Mouse (Mus musculus): ENCODE results near the gene Cdk5rap2. TPM values are rescaled to one million over a fixed set of nuclear protein-coding genes. Genes with fewer than 3 reads are reported as not detected.

Gene Cdk5rap2
- polyA plus RNA-seq, 1 experiment from 2014 or later, result 20.2 TPM

GRCm38 (mm10) chr4:70377359-70377758 lies 32.9 kb downstream of the Cdk5rap2 start:
- H3K9ac ChIP-seq (ENCODE audit: low read depth, low read length), result no peak overlapping the region
- no peaks in the 10 kb centered on the region for H3K9me3 ChIP-seq (ENCODE audit: control insufficient read depth, low read length)
- no peak overlapping the region for H3K27ac ChIP-seq (ENCODE audit: low read depth, low read length)
- no peaks in the 10 kb centered on the region for H3K36me3 ChIP-seq (ENCODE audit: control insufficient read depth, insufficient read depth, low read length)
- H3K4me1 ChIP-seq (replicated peaks; ENCODE audit: control insufficient read depth, insufficient read depth, low read length), result no peaks in the 10 kb centered on the region
- H3K4me3 ChIP-seq (ENCODE audit: low read depth, low read length), result no peak overlapping the region
- DNase-seq (ENCODE audit: low spot score) (no peak), ATAC-seq (ENCODE audit: low FRiP score) (no peak)
- 77% methylated on average over 4 of the region's 4 CpGs for WGBS
- no peaks in the 10 kb centered on the region for H3K27me3 ChIP-seq (ENCODE audit: control insufficient read depth, insufficient read depth, low read length)
- no peak overlapping the region for H3K4me2 ChIP-seq (replicated peaks; ENCODE audit: low read depth, low read length)

GRCm38 (mm10) chr4:70365061-70365858 lies 45.0 kb downstream of the Cdk5rap2 start:
- no peaks in the 10 kb centered on the region for H3K27me3 ChIP-seq (ENCODE audit: control insufficient read depth, insufficient read depth, low read length)
- DNase-seq (ENCODE audit: low spot score) (no peak), ATAC-seq (ENCODE audit: low FRiP score) (peak; percentile 90)
- WGBS, result 64% methylated on average over 11 of the region's 11 CpGs
- H3K4me2 ChIP-seq (replicated peaks; ENCODE audit: low read depth, low read length), result no peak overlapping the region
- no peaks in the 10 kb centered on the region for H3K9me3 ChIP-seq (ENCODE audit: control insufficient read depth, low read length)
- no peak overlapping the region for H3K4me3 ChIP-seq (ENCODE audit: low read depth, low read length)
- H3K36me3 ChIP-seq (ENCODE audit: control insufficient read depth, insufficient read depth, low read length), result no peaks in the 10 kb centered on the region
- H3K27ac ChIP-seq (ENCODE audit: low read depth, low read length), result no peak overlapping the region; the same call in 1 of the 2 replicates
- H3K4me1 ChIP-seq (replicated peaks; ENCODE audit: control insufficient read depth, insufficient read depth, low read length), result no peaks in the 10 kb centered on the region
- H3K9ac ChIP-seq (ENCODE audit: low read depth, low read length), result no peak overlapping the region

- Histone ChIP-seq H3K4me2 (replicated peaks; ENCODE audit: low read depth, low read length) (no peak overlapping the region), H3K9ac (ENCODE audit: low read depth, low read length) (no peak overlapping the region), H3K4me3 (ENCODE audit: low read depth, low read length) (no peak overlapping the region), H3K9me3 (ENCODE audit: control insufficient read depth, low read length) (no peaks in the 10 kb centered on the region), H3K27ac (ENCODE audit: low read depth, low read length) (no peak overlapping the region), H3K27me3 (ENCODE audit: control insufficient read depth, insufficient read depth, low read length) (no peaks in the 10 kb centered on the region), H3K4me1 (replicated peaks; ENCODE audit: control insufficient read depth, insufficient read depth, low read length) (no peaks in the 10 kb centered on the region), H3K36me3 (ENCODE audit: control insufficient read depth, insufficient read depth, low read length) (no peaks in the 10 kb centered on the region)
- 62% methylated on average over 4 of the region's 4 CpGs for WGBS
- ATAC-seq (ENCODE audit: low FRiP score) (no peak), DNase-seq (ENCODE audit: low spot score) (no peak)
Measured at GRCm38 (mm10) chr4:70361366-70361765, 48.9 kb downstream of the Cdk5rap2 start.

GRCm38 (mm10) chr4:70355659-70356350 lies 54.4 kb downstream of the Cdk5rap2 start:
- no peaks in the 10 kb centered on the region for H3K9me3 ChIP-seq (ENCODE audit: control insufficient read depth, low read length)
- WGBS, result 78% methylated on average over 9 of the region's 9 CpGs

GRCm38 (mm10) chr4:70354448-70354847 lies 55.8 kb downstream of the Cdk5rap2 start:
- DNase-seq (ENCODE audit: low spot score) (no peak), ATAC-seq (ENCODE audit: low FRiP score) (no peak)
- H3K36me3 ChIP-seq (ENCODE audit: control insufficient read depth, insufficient read depth, low read length), result 0 out of 2 replicates have a peak, but pooled peaks cover 4% of the 10 kb centered on the region
- no peak overlapping the region for H3K4me3 ChIP-seq (ENCODE audit: low read depth, low read length)
- H3K27me3 ChIP-seq (ENCODE audit: control insufficient read depth, insufficient read depth, low read length), result no peaks in the 10 kb centered on the region
- H3K4me1 ChIP-seq (replicated peaks; ENCODE audit: control insufficient read depth, insufficient read depth, low read length), result no peaks in the 10 kb centered on the region
- H3K9me3 ChIP-seq (ENCODE audit: control insufficient read depth, low read length), result no peaks in the 10 kb centered on the region
- H3K4me2 ChIP-seq (replicated peaks; ENCODE audit: low read depth, low read length), result no peak overlapping the region
- no peak overlapping the region for H3K9ac ChIP-seq (ENCODE audit: low read depth, low read length)
- H3K27ac ChIP-seq (ENCODE audit: low read depth, low read length), result no peak overlapping the region
- WGBS, result 79% methylated on average over 14 of the region's 14 CpGs

More at GRCm38 (mm10) chr4:70355659-70356350, 54.4 kb downstream of the Cdk5rap2 start:
- H3K4me3 ChIP-seq (ENCODE audit: low read depth, low read length), result no peak overlapping the region
- H3K9ac ChIP-seq (ENCODE audit: low read depth, low read length), result no peak overlapping the region
- peak; percentile 74 for DNase-seq (ENCODE audit: low spot score)
- no peak overlapping the region for H3K4me2 ChIP-seq (replicated peaks; ENCODE audit: low read depth, low read length)
- H3K27me3 ChIP-seq (ENCODE audit: control insufficient read depth, insufficient read depth, low read length), result no peaks in the 10 kb centered on the region
- H3K4me1 ChIP-seq (replicated peaks; ENCODE audit: control insufficient read depth, insufficient read depth, low read length), result no peaks in the 10 kb centered on the region
- H3K27ac ChIP-seq (ENCODE audit: low read depth, low read length), result no peak overlapping the region
- peak; percentile 74; the same call in 1 of the 2 replicates for ATAC-seq (ENCODE audit: low FRiP score)
- 0 out of 2 replicates have a peak, but pooled peaks cover 4% of the 10 kb centered on the region for H3K36me3 ChIP-seq (ENCODE audit: control insufficient read depth, insufficient read depth, low read length)

GRCm38 (mm10) chr4:70353656-70354055 lies 56.6 kb downstream of the Cdk5rap2 start:
- H3K4me1 ChIP-seq (replicated peaks; ENCODE audit: control insufficient read depth, insufficient read depth, low read length), result no peaks in the 10 kb centered on the region
- 0 out of 2 replicates have a peak, but pooled peaks cover 4% of the 10 kb centered on the region for H3K36me3 ChIP-seq (ENCODE audit: control insufficient read depth, insufficient read depth, low read length)
- H3K27ac ChIP-seq (ENCODE audit: low read depth, low read length), result no peak overlapping the region
- no peak overlapping the region for H3K4me2 ChIP-seq (replicated peaks; ENCODE audit: low read depth, low read length)
- DNase-seq (ENCODE audit: low spot score) (no peak), ATAC-seq (ENCODE audit: low FRiP score) (no peak)
- 76% methylated on average over 3 of the region's 3 CpGs for WGBS
- no peak overlapping the region for H3K4me3 ChIP-seq (ENCODE audit: low read depth, low read length)
- H3K9ac ChIP-seq (ENCODE audit: low read depth, low read length), result no peak overlapping the region
- no peaks in the 10 kb centered on the region for H3K9me3 ChIP-seq (ENCODE audit: control insufficient read depth, low read length)
- no peaks in the 10 kb centered on the region for H3K27me3 ChIP-seq (ENCODE audit: control insufficient read depth, insufficient read depth, low read length)

- Histone ChIP-seq H3K9ac (ENCODE audit: low read depth, low read length) (no peak overlapping the region), H3K27ac (ENCODE audit: low read depth, low read length) (no peak overlapping the region), H3K4me2 (replicated peaks; ENCODE audit: low read depth, low read length) (no peak overlapping the region), H3K4me1 (replicated peaks; ENCODE audit: control insufficient read depth, insufficient read depth, low read length) (no peaks in the 10 kb centered on the region), H3K27me3 (ENCODE audit: control insufficient read depth, insufficient read depth, low read length) (no peaks in the 10 kb centered on the region), H3K9me3 (ENCODE audit: control insufficient read depth, low read length) (no peaks in the 10 kb centered on the region), H3K4me3 (ENCODE audit: low read depth, low read length) (no peak overlapping the region), H3K36me3 (ENCODE audit: control insufficient read depth, insufficient read depth, low read length) (peaks cover 3% of the 10 kb centered on the region; the same call in 1 of the 2 replicates)
- DNase-seq (ENCODE audit: low spot score) (no peak), ATAC-seq (ENCODE audit: low FRiP score) (peak; percentile 52; the same call in 1 of the 2 replicates)
- 61% methylated on average over 11 of the region's 11 CpGs for WGBS
Measured at GRCm38 (mm10) chr4:70335444-70336144, 74.6 kb downstream of the Cdk5rap2 start.

- Histone ChIP-seq H3K4me1 (replicated peaks; ENCODE audit: control insufficient read depth, insufficient read depth, low read length) (no peaks in the 10 kb centered on the region), H3K9me3 (ENCODE audit: control insufficient read depth, low read length) (no peaks in the 10 kb centered on the region), H3K27ac (ENCODE audit: low read depth, low read length) (no peak overlapping the region), H3K36me3 (ENCODE audit: control insufficient read depth, insufficient read depth, low read length) (peaks cover 3% of the 10 kb centered on the region; the same call in 1 of the 2 replicates), H3K4me3 (ENCODE audit: low read depth, low read length) (no peak overlapping the region), H3K9ac (ENCODE audit: low read depth, low read length) (no peak overlapping the region), H3K27me3 (ENCODE audit: control insufficient read depth, insufficient read depth, low read length) (no peaks in the 10 kb centered on the region), H3K4me2 (replicated peaks; ENCODE audit: low read depth, low read length) (no peak overlapping the region)
- DNase-seq (ENCODE audit: low spot score) (no peak), ATAC-seq (ENCODE audit: low FRiP score) (no peak)
- WGBS, result 80% methylated on average over 4 of the region's 4 CpGs
Measured at GRCm38 (mm10) chr4:70334995-70335394, 75.2 kb downstream of the Cdk5rap2 start.

All from hindbrain, embryonic 11.5 days (tissue).